ENCODE assay signal across 9 mouse cellular contexts in the genomic region with DNA sequence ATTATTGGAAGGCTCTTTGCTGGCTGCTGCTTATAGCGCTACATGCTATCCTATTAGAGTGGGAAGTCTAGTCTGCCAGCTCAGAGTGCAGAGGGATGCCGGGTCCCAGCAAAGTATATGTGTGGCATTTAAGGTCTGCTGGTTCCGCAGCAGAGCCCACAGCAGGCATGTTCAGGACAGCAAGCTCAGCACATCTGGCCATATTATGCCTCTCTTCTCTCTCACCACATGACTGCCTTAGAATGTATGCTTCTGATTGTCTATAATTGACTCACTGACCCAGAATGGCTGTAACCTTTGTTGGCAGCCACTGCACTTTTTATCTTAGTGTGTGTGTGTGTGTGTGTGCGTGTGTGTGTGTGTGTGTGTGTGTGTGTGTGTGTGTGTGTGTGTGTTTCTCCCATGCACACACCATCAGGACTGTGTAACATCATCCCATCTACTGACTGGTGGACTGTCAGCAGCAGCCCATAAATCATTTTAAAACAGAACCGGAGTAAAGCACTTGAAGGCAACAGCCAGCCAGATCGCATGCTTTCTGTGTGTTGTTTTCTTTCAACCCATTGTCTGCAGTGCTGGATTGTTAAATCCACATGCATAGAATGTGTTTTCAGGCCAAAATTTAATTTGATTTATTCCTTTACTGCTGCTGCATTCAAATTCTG.
DNase-seq lines count a peak whose midpoint lies in the region; ATAC-seq and TF ChIP-seq lines count a peak whose summit lies in the region.
"Had no signal": no experiment of that assay in that cellular context is flagged by ENCODE, and none has a peak within 500 bp of the region (broad histone marks: within the 10 kb centered on the region; RNA-seq: fewer than 3 reads in every experiment).

No protein-coding gene starts in this region.

- ATAC-seq in lung, postnatal 0 days = peak; percentile 40; the same call in 1 of the 2 replicates
- peak; percentile 74 for ATAC-seq in forebrain, embryonic 16.5 days
- no peak for ATAC-seq in limb, embryonic 15.5 days (ENCODE audit: insufficient number of reproducible peaks, low FRiP score, low TSS enrichment, low read depth)

- H3K4me3 ChIP-seq in lung, postnatal 0 days (ENCODE audit: low read depth, low read length) = no peak overlapping the region
- H3K4me3 ChIP-seq in forebrain, embryonic 16.5 days (replicated peaks; ENCODE audit: low read length) = no peak overlapping the region
- H3K4me3 ChIP-seq in limb, embryonic 15.5 days = no peak overlapping the region

- 59% methylated on average over 6 of the region's 6 CpGs for WGBS in lung, postnatal 0 days
- 42% methylated on average over 6 of the region's 6 CpGs for WGBS in forebrain, embryonic 16.5 days
- WGBS in limb, embryonic 15.5 days = 32% methylated on average over 6 of the region's 6 CpGs

- H3K27ac ChIP-seq in lung, postnatal 0 days (ENCODE audit: low read length) = no peak overlapping the region
- H3K27ac ChIP-seq in forebrain, embryonic 16.5 days (ENCODE audit: low read length) = no peak overlapping the region
- H3K27ac ChIP-seq in limb, embryonic 15.5 days = peak overlapping the region; percentile 39; the same call in 1 of the 2 replicates
- H3K27ac ChIP-seq: macrophage had no signal

- H3K9ac ChIP-seq in lung, postnatal 0 days (replicated peaks; ENCODE audit: low read depth) = no peak overlapping the region
- H3K9ac ChIP-seq in forebrain, embryonic 16.5 days (replicated peaks; ENCODE audit: low read depth, low read length) = 0 out of 2 replicates have a peak overlapping the region, but pooled peaks have one; percentile 4
- H3K9ac ChIP-seq in limb, embryonic 15.5 days = no peak overlapping the region

- intact Hi-C loops in heart, postnatal 36 days (cut with DNase I) = no loop called here

- no peaks in the 10 kb centered on the region for H3K9me3 ChIP-seq in lung, postnatal 0 days (ENCODE audit: low read length)
- H3K9me3 ChIP-seq in forebrain, embryonic 16.5 days (ENCODE audit: control insufficient read depth, low read length) = no peaks in the 10 kb centered on the region
- no peaks in the 10 kb centered on the region for H3K9me3 ChIP-seq in limb, embryonic 15.5 days

- no peak for TF ChIP-seq CTCF in lung, postnatal 0 days (IDR thresholded peaks at IDR 0.05)

- H3K27me3 ChIP-seq in lung, postnatal 0 days (replicated peaks; ENCODE audit: insufficient read depth, low read length) = no peaks in the 10 kb centered on the region
- H3K27me3 ChIP-seq in forebrain, embryonic 16.5 days (replicated peaks; ENCODE audit: control insufficient read depth, insufficient read depth, low read length) = no peaks in the 10 kb centered on the region
- H3K27me3 ChIP-seq in limb, embryonic 15.5 days = no peaks in the 10 kb centered on the region

- peak; percentile 19 for DNase-seq in lung, postnatal 0 days (ENCODE audit: low spot score)
- no peak for DNase-seq in lung, postnatal 14 days
- DNase-seq in yolk sac, embryonic 10.5 days (ENCODE audit: low spot score) = peak; percentile 33
- no peak for DNase-seq in spleen, postnatal 4 days (ENCODE audit: low spot score in 2 of 2)
- DNase-seq in heart, postnatal 36 days = no peak
- DNase-seq: gastrocnemius, postnatal 36 days had no signal

- H3K4me2 ChIP-seq in lung, postnatal 0 days (replicated peaks; ENCODE audit: low read depth, low read length) = no peak overlapping the region
- no peak overlapping the region for H3K4me2 ChIP-seq in forebrain, embryonic 16.5 days (ENCODE audit: low read length)
- H3K4me2 ChIP-seq in limb, embryonic 15.5 days = no peak overlapping the region

- H3K36me3 ChIP-seq in lung, postnatal 0 days (ENCODE audit: insufficient read depth, low read length) = no peaks in the 10 kb centered on the region
- no peaks in the 10 kb centered on the region for H3K36me3 ChIP-seq in forebrain, embryonic 16.5 days (ENCODE audit: control insufficient read depth, insufficient read depth)
- H3K36me3 ChIP-seq in limb, embryonic 15.5 days = no peaks in the 10 kb centered on the region

- TF ChIP-seq EP300 in lung, postnatal 0 days (IDR thresholded peaks at IDR 0.05) = no peak

- H3K4me1 ChIP-seq in lung, postnatal 0 days (ENCODE audit: insufficient read depth, low read depth, low read length) = no peaks in the 10 kb centered on the region
- peaks cover 8% of the 10 kb centered on the region for H3K4me1 ChIP-seq in forebrain, embryonic 16.5 days (replicated peaks; ENCODE audit: control insufficient read depth, insufficient read depth, low read length)
- H3K4me1 ChIP-seq in limb, embryonic 15.5 days = peaks cover 33% of the 10 kb centered on the region

Comparison
In these comparisons a context has a peak if more than half of its experiments do, and no peak if none do; other contexts are left out.
1. DNase-seq: peak in lung, postnatal 0 days (single experiment) and yolk sac, embryonic 10.5 days (single experiment); none in lung, postnatal 14 days (single experiment), spleen, postnatal 4 days (0 of 2) and heart, postnatal 36 days (0 of 2).